Mouse (Mus musculus): ENCODE measurements around the gene Ulk4.

DNA sequence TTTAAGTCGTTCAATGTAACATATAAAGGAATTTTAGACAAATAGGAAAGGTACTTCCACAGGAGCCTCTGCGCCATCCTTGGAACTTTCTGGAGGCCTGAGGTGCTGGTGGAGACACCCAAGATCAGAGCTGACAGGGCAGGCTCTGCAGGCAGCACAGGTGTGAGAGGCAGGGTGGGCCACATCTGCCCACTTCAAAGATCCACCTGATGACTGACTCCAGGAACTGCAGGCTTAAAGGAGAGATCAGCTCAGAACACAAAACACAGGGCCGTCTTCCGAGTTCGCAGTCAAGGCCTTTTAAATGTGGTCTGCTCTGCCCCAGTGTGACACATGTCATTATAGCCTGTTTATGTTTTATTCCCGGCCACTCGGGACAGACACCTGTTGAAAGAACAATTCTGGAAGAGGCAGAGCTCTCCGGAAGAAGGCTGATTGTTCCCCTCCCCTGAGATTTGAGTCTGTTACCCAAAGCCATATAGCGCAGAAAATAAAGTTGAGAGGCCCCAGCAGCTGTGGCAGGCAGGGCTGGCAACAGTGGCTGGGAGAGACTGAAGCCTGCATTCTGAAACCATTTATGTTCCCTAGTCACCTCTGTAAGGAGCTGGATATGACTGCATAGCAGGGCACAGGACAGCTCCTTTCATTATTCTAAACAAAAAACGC, 205.4 kb downstream of the Ulk4 start:
- TF ChIP-seq FLI1 (IDR thresholded peaks at IDR 0.05; ENCODE audit: low read length) (no peak), GATA1 (IDR thresholded peaks at IDR 0.05; ENCODE audit: borderline replicate concordance, low read length) (no peak)

Measured in megakaryocyte, embryonic 14.5 days (primary cell).